Mouse (Mus musculus) urinary bladder, adult 18-20 months (tissue): ENCODE measurements at regions not wholly inside any gene's neighbourhood (a gene's known extent, or its start where the extent isn't known, plus 50 kb on each side); places are given as distances from the start of the nearest gene placed in this dataset.

Experiments used
- DNase-seq, 2 experiments: peaks; one replicate each; pipeline ENCODE4 v3.0.0; 2022; ENCODE audit warnings: low spot score in 2 of 2, mixed read lengths in 2 of 2

DNA sequence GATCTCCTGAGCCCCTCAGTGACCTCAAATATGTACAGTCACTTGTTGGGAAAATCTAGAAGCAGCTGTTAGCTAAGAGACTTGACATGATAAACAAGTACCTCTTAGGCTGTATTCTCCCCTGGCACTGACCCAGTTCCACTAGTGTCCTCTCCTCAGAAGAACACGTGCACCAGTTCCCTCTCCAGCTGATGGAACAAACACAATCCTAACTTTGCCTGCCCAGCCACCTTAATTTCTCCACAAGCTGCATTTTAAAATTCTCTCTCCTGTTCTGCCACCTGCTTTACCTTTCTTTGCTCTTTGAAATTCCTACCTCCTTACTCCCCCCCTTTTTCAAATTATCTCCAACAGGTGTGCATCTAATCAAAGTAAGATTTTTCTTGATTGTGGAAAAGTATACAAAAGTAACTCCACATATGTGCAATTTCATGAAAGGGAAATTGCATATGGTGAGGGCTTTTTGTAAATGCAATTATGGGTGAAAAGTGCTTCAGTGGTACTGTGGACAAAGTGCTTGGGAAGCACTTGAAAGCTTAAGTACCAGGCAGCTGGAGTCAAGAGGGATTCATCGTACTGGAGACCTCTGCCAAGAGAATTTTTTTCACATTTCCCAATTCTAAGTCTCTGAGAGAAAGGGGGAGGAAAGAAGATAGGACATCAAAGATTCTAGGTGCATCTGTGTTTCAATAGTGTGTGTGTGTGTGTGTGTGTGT is 590.7 kb upstream of the Acvr2a start:
- no peak for DNase-seq

DNA sequence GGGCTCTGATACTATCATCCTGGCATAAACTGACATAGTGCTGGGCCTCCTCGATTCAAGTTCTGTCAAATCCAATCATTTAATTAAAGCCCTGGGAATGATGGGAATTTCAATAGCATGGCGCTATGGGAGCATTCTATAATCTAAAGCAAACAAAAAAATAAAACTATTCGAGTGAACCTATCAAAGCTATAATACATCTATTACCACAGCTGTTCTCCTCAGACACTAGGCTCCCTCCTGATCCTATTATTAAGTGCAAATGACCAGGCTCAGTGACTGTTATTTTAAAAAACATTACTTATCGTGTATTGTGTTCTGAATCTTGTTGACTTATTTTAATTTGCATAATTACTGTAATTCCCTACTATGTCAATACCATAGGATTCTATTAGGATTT is 563.7 kb upstream of the Acvr2a start:
- DNase-seq, result no peak

DNA sequence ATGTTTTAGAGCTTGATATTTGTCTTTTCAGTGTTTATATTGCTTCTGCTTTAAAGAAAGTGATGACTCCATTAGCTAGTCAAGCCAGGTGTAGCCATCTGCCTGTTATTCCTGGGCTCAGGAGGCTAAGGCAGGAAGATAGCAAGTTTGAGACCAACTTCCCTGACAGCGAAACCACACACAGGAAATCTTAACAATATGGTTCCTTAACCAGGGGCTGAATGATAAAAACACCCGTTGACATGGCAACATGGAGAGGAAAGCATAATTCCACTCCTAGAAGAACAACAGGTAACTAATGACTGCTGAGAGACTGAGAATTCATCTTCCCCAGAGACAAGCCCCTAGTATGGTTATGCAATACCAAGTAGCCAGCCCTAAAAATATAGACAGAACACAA is 553.6 kb upstream of the Acvr2a start:
- DNase-seq, result no peak
